Mouse (Mus musculus): ENCODE data around the gene Mif4gd. TPM values are rescaled to one million over a fixed set of nuclear protein-coding genes. Genes with fewer than 3 reads are reported as not detected.

Gene Mif4gd
- polyA plus RNA-seq, 1 experiment, result 445 TPM

DNA sequence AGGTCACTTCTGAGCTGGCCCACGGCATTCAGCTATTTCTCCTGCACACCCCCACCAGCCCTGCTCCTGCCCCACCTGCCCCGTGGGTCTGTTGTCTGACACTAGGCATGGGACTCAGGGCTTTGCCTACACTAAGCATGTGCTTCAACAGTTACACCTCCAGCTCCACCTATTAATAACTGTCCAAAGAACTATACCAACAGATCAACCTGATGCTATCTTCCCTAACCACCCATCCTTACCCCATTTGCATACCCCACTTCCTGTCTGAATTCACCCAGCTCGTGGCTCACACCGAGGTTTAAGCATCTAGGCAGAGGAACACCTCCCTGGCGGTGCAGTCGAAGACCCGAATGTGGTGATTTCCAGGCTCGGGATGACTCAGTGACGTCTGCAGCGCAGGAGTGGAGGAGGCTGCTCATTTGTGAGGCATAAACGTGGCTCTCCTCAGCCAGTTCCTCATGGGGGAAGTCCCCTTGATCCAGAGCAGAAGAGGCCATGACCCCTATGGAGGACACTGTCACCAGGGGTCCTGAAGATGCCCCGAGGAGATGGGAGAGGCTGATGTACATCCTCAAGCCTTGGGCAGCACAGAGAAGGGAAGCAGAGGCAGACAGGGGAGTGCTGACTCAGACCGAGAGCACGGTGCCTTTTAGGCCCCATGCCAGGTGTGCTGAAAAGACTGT is 28.4 kb upstream of the Mif4gd start:
- no peaks in the 10 kb centered on the region for H3K36me3 ChIP-seq (ENCODE audit: control insufficient read depth, insufficient read depth, low read length)
- H3K27ac ChIP-seq (ENCODE audit: control insufficient read depth, insufficient read depth, low read depth, low read length), result no peak overlapping the region
- TF ChIP-seq POLR2A (IDR thresholded peaks at IDR 0.05; ENCODE audit: control insufficient read depth, low read depth, low read length), result no peak
- TF ChIP-seq CTCF (IDR thresholded peaks at IDR 0.05; ENCODE audit: control insufficient read depth, insufficient read depth, insufficient replicate concordance, low read depth, low read length), result no peak
- H3K27me3 ChIP-seq (ENCODE audit: control insufficient read depth, insufficient read depth, low read length), result no peaks in the 10 kb centered on the region
- no peak overlapping the region for H3K4me3 ChIP-seq (ENCODE audit: control insufficient read depth, low read depth, low read length)
- H3K4me1 ChIP-seq (ENCODE audit: control insufficient read depth, insufficient read depth, low read length), result peaks cover 5% of the 10 kb centered on the region

DNA sequence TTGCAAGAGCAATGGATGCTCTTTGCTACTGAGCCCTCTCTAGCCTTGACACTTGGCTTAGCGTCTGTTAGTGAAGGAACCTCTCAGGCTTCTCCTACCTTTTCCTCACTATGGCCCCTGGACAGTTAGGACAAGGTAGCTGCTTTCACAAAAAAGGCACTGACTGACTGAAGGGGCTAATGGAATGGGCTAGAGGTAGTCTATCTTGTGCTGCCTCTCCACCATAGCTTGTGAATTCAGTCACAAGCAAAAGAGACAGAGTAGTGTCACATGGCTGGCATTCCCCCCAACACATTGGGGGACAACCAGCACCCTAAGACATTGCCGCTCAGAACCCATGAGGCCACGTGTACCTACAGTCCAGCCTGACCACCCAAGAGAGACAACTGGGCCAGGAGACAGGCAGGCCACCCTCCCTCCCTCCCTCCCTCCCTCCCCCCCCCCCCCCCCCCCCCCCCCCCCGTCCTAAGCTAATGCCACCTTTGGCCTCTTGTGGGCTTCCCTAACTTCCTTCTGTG is 27.6 kb upstream of the Mif4gd start:
- Histone ChIP-seq H3K27ac (ENCODE audit: control insufficient read depth, insufficient read depth, low read depth, low read length) (no peak overlapping the region), H3K36me3 (ENCODE audit: control insufficient read depth, insufficient read depth, low read length) (no peaks in the 10 kb centered on the region), H3K27me3 (ENCODE audit: control insufficient read depth, insufficient read depth, low read length) (no peaks in the 10 kb centered on the region), H3K4me3 (ENCODE audit: control insufficient read depth, low read depth, low read length) (no peak overlapping the region), H3K4me1 (ENCODE audit: control insufficient read depth, insufficient read depth, low read length) (peaks cover 5% of the 10 kb centered on the region)
- TF ChIP-seq POLR2A (IDR thresholded peaks at IDR 0.05; ENCODE audit: control insufficient read depth, low read depth, low read length), result no peak
- no peak for TF ChIP-seq CTCF (IDR thresholded peaks at IDR 0.05; ENCODE audit: control insufficient read depth, insufficient read depth, insufficient replicate concordance, low read depth, low read length)

GRCm38 (mm10) chr11:115639540-115639939 is 26.8 kb upstream of the Mif4gd start:
- TF ChIP-seq POLR2A (IDR thresholded peaks at IDR 0.05; ENCODE audit: control insufficient read depth, low read depth, low read length), result no peak
- TF ChIP-seq CTCF (IDR thresholded peaks at IDR 0.05; ENCODE audit: control insufficient read depth, insufficient read depth, insufficient replicate concordance, low read depth, low read length), result no peak
- H3K36me3 ChIP-seq (ENCODE audit: control insufficient read depth, insufficient read depth, low read length), result no peaks in the 10 kb centered on the region
- H3K27ac ChIP-seq (ENCODE audit: control insufficient read depth, insufficient read depth, low read depth, low read length), result no peak overlapping the region
- peaks cover 5% of the 10 kb centered on the region for H3K4me1 ChIP-seq (ENCODE audit: control insufficient read depth, insufficient read depth, low read length)
- no peaks in the 10 kb centered on the region for H3K27me3 ChIP-seq (ENCODE audit: control insufficient read depth, insufficient read depth, low read length)
- H3K4me3 ChIP-seq (ENCODE audit: control insufficient read depth, low read depth, low read length), result no peak overlapping the region

- no peak overlapping the region for H3K27ac ChIP-seq (ENCODE audit: control insufficient read depth, insufficient read depth, low read depth, low read length)
- H3K4me3 ChIP-seq (ENCODE audit: control insufficient read depth, low read depth, low read length), result no peak overlapping the region
- H3K4me1 ChIP-seq (ENCODE audit: control insufficient read depth, insufficient read depth, low read length), result peaks cover 5% of the 10 kb centered on the region
- TF ChIP-seq POLR2A (IDR thresholded peaks at IDR 0.05; ENCODE audit: control insufficient read depth, low read depth, low read length) (no peak), CTCF (IDR thresholded peaks at IDR 0.05; ENCODE audit: control insufficient read depth, insufficient read depth, insufficient replicate concordance, low read depth, low read length) (no peak)
- H3K27me3 ChIP-seq (ENCODE audit: control insufficient read depth, insufficient read depth, low read length), result no peaks in the 10 kb centered on the region
- no peaks in the 10 kb centered on the region for H3K36me3 ChIP-seq (ENCODE audit: control insufficient read depth, insufficient read depth, low read length)
These were observed 26.0 kb upstream of the Mif4gd start for GRCm38 (mm10) chr11:115638498-115639409.

DNA sequence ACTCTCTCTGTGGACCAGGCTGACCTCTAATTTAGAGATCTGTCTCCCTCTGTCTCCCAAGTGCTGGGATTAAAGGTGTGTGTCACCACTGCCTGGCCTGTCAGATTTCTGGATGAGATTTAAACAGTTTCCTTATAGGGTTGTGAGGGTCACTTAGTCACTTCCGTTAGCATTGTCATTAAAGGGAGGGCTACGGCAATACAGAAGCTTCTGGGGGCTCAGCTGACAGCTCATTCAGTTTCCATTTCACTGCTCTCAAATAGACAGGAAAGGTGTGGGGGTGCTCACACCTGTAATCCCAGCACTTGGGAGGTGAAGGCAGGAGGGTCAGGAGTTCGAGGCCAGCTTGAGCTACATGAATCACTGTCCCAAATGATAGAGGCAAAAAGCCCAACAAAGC is 24.2 kb upstream of the Mif4gd start:
- H3K4me3 ChIP-seq (ENCODE audit: control insufficient read depth, low read depth, low read length), result no peak overlapping the region

DNA sequence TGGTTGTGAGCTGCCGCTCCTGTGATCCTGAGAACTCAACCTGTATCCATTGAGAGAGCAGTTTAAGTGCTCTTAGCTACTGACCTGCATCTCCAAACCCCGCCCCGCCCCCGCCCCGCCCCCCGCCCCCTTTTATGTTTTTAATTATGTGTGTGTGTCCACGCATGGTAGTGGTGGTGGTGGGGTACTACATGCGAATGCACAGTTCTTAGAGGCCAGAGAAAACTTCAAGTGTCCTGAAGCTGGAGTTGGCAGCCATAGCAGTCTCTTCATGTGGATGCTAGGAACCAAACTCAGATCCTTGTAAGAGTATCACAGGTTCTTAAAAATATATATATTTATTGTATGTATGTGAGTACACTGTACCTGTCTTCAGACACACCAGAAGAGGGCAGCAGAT is 22.7 kb upstream of the Mif4gd start:
- Histone ChIP-seq H3K36me3 (ENCODE audit: control insufficient read depth, insufficient read depth, low read length) (no peaks in the 10 kb centered on the region), H3K4me3 (ENCODE audit: control insufficient read depth, low read depth, low read length) (no peak overlapping the region), H3K4me1 (ENCODE audit: control insufficient read depth, insufficient read depth, low read length) (no peaks in the 10 kb centered on the region; the same call in none of the 2 replicates), H3K27me3 (ENCODE audit: control insufficient read depth, insufficient read depth, low read length) (no peaks in the 10 kb centered on the region), H3K27ac (ENCODE audit: control insufficient read depth, insufficient read depth, low read depth, low read length) (no peak overlapping the region)
- TF ChIP-seq CTCF (IDR thresholded peaks at IDR 0.05; ENCODE audit: control insufficient read depth, insufficient read depth, insufficient replicate concordance, low read depth, low read length), result no peak
- TF ChIP-seq POLR2A (IDR thresholded peaks at IDR 0.05; ENCODE audit: control insufficient read depth, low read depth, low read length), result no peak

More for the DNA sequence above, 24.2 kb upstream of the Mif4gd start:
- TF ChIP-seq POLR2A (IDR thresholded peaks at IDR 0.05; ENCODE audit: control insufficient read depth, low read depth, low read length) (no peak), CTCF (IDR thresholded peaks at IDR 0.05; ENCODE audit: control insufficient read depth, insufficient read depth, insufficient replicate concordance, low read depth, low read length) (no peak)
- Histone ChIP-seq H3K27ac (ENCODE audit: control insufficient read depth, insufficient read depth, low read depth, low read length) (no peak overlapping the region), H3K4me1 (ENCODE audit: control insufficient read depth, insufficient read depth, low read length) (peaks cover 5% of the 10 kb centered on the region), H3K36me3 (ENCODE audit: control insufficient read depth, insufficient read depth, low read length) (no peaks in the 10 kb centered on the region), H3K27me3 (ENCODE audit: control insufficient read depth, insufficient read depth, low read length) (no peaks in the 10 kb centered on the region)

GRCm38 (mm10) chr11:115635041-115635440 is 22.3 kb upstream of the Mif4gd start:
- Histone ChIP-seq H3K4me3 (ENCODE audit: control insufficient read depth, low read depth, low read length) (no peak overlapping the region), H3K27ac (ENCODE audit: control insufficient read depth, insufficient read depth, low read depth, low read length) (no peak overlapping the region), H3K27me3 (ENCODE audit: control insufficient read depth, insufficient read depth, low read length) (no peaks in the 10 kb centered on the region), H3K4me1 (ENCODE audit: control insufficient read depth, insufficient read depth, low read length) (no peaks in the 10 kb centered on the region; the same call in none of the 2 replicates), H3K36me3 (ENCODE audit: control insufficient read depth, insufficient read depth, low read length) (no peaks in the 10 kb centered on the region)
- TF ChIP-seq CTCF (IDR thresholded peaks at IDR 0.05; ENCODE audit: control insufficient read depth, insufficient read depth, insufficient replicate concordance, low read depth, low read length) (no peak), POLR2A (IDR thresholded peaks at IDR 0.05; ENCODE audit: control insufficient read depth, low read depth, low read length) (no peak)

Data from testis, adult 2 months (tissue).